Mouse (Mus musculus): ENCODE measurements around the gene Ttc41. TPM values are rescaled to one million over a fixed set of nuclear protein-coding genes. Genes with fewer than 3 reads are reported as not detected.

Ttc41 gene
- polyA plus RNA-seq, 1 experiment, result 1.8 TPM

DNA sequence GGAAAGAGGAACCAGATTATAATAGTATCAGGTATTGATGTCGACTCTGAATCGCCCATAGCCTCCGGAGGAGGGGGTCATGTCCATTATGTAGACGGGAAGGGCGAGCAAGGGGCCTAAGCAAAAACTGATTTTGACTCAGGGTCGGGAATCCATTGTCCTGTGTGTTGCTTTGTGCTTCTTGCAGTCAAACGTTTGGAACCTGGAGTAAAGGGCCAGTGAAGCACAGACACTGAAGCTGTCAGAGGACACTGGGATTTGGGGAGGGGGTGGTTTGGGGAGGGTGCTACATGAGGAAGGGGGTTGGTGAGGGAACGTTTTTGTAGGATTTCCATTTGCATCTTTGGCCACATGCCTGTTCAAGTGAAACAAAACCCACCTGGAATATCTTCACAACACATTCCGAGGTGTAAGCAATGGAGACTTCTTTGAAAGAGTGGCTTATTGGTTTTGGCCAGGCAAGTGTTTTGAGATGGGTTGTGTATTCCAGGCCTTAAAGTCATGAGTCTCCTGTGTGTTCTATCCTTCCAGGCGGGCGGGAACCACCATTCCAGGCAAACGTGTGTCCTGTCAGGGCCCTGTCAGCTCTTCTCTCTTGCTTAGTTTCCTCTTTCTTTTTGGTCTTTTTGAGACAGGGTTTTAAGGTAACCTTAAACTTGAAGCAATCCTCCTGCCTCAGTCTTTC lies 74.3 kb downstream of the Ttc41 start:
- Histone ChIP-seq H3K4me3 (ENCODE audit: insufficient read depth, low read length) (peak overlapping the region; percentile 94), H3K27ac (ENCODE audit: insufficient read depth, low read depth, low read length) (0 out of 2 replicates have a peak overlapping the region, but pooled peaks have one; percentile 15), H3K4me1 (ENCODE audit: control insufficient read depth, insufficient read depth, low read length) (peaks cover 28% of the 10 kb centered on the region)
- TF ChIP-seq CTCF (IDR thresholded peaks at IDR 0.05; ENCODE audit: low read depth, low read length) (no peak), POLR2A (IDR thresholded peaks at IDR 0.05; ENCODE audit: borderline replicate concordance, low read depth, low read length) (no peak)

DNA sequence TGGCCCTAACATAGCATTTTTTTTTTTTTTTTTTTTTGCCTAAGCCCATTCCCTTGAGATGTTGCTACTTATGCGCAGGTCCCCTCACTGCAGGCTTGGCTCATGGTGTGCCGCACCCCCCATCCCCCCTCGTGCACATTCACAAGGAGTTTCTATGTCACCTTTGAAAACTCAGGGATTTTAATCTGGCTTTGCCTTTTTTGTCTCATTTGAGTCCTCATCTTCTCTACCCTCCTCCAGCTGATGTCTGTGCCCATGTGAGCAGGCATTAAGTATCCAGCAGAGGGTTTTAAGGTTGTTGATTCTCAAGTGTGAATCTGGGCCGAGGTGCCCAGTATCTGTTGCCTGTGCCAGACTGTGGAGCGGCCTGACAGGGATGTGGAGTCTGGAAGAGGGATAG lies 76.0 kb downstream of the Ttc41 start:
- Histone ChIP-seq H3K27ac (ENCODE audit: insufficient read depth, low read depth, low read length) (no peak overlapping the region), H3K4me1 (ENCODE audit: control insufficient read depth, insufficient read depth, low read length) (peaks cover 36% of the 10 kb centered on the region), H3K4me3 (ENCODE audit: insufficient read depth, low read length) (no peak overlapping the region)
- no peak for TF ChIP-seq CTCF (IDR thresholded peaks at IDR 0.05; ENCODE audit: low read depth, low read length)
- no peak for TF ChIP-seq POLR2A (IDR thresholded peaks at IDR 0.05; ENCODE audit: borderline replicate concordance, low read depth, low read length)

DNA sequence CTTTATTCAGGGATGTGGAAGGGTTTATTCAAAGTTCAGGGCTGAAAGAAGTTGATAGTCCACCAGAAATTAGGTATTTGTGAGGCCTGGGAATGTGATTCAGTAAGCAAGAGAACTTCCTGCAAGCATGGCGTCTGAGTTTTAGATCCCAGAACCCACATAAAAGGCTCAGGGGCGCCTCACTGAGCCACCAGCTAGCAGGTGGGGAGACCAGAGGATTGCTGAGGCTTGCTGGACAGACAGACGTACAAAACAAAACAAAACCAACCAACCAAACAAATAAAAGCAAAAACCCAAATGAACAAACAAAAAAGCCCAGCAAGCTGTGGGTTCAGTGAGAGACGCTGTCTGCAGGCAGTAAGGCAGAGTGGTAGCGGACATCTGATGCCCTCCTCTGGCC lies 77.0 kb downstream of the Ttc41 start:
- TF ChIP-seq POLR2A (IDR thresholded peaks at IDR 0.05; ENCODE audit: borderline replicate concordance, low read depth, low read length) (no peak), CTCF (IDR thresholded peaks at IDR 0.05; ENCODE audit: low read depth, low read length) (no peak)
- H3K27ac ChIP-seq (ENCODE audit: insufficient read depth, low read depth, low read length), result no peak overlapping the region

DNA sequence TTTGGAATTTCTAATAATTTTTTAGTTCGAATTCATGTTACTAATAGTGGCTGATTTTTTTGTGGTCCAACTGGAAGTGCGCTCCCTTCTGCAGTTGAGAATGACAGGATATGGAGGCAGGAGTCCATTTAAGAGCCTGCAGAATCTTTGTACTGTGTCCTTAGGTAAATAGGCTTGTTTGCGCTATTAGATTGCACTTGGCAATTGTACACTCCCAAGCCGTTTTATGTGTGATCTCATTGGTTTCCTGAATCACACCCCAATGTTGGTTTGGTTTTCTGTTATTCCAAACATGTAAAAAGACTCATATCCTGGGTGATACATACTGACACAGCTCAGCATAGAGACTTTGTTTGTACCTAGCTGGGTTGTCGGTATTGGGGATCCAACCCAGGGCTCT lies 78.0 kb downstream of the Ttc41 start:
- H3K27ac ChIP-seq (ENCODE audit: insufficient read depth, low read depth, low read length), result no peak overlapping the region
- peaks cover 28% of the 10 kb centered on the region for H3K4me1 ChIP-seq (ENCODE audit: control insufficient read depth, insufficient read depth, low read length)
- H3K4me3 ChIP-seq (ENCODE audit: insufficient read depth, low read length), result no peak overlapping the region
- no peak for TF ChIP-seq POLR2A (IDR thresholded peaks at IDR 0.05; ENCODE audit: borderline replicate concordance, low read depth, low read length)
- no peak for TF ChIP-seq CTCF (IDR thresholded peaks at IDR 0.05; ENCODE audit: low read depth, low read length)

More for the DNA sequence above, 77.0 kb downstream of the Ttc41 start:
- Histone ChIP-seq H3K4me3 (ENCODE audit: insufficient read depth, low read length) (no peak overlapping the region), H3K4me1 (ENCODE audit: control insufficient read depth, insufficient read depth, low read length) (peaks cover 33% of the 10 kb centered on the region)

- no peak overlapping the region for H3K27ac ChIP-seq (ENCODE audit: insufficient read depth, low read depth, low read length)
- TF ChIP-seq CTCF (IDR thresholded peaks at IDR 0.05; ENCODE audit: low read depth, low read length), result no peak
- TF ChIP-seq POLR2A (IDR thresholded peaks at IDR 0.05; ENCODE audit: borderline replicate concordance, low read depth, low read length), result no peak
- H3K4me3 ChIP-seq (ENCODE audit: insufficient read depth, low read length), result no peak overlapping the region
- H3K4me1 ChIP-seq (ENCODE audit: control insufficient read depth, insufficient read depth, low read length), result peaks cover 28% of the 10 kb centered on the region
These were observed 78.6 kb downstream of the Ttc41 start for GRCm38 (mm10) chr10:86784126-86784675.

DNA sequence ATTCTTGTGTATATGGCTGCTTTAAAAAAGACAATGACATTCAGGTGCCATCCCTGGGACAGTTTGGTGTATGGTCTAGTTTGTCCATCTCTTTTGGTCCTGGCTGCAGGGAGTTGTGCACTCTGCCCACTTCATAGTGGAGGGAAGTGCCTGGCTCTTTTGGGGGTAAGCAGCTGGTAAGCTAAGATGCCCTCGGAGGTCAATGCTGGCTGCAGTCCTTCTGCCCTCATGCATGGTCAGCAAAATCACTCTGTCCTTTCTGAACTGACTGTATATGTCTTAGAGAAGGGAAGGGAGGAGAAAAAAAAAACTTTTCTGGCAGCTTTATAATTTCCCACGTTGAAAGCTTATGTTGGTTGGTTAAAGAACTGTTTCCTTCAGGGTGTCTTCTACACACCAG lies 79.8 kb downstream of the Ttc41 start:
- H3K27ac ChIP-seq (ENCODE audit: insufficient read depth, low read depth, low read length), result no peak overlapping the region
- H3K4me3 ChIP-seq (ENCODE audit: insufficient read depth, low read length), result no peak overlapping the region
- peaks cover 28% of the 10 kb centered on the region for H3K4me1 ChIP-seq (ENCODE audit: control insufficient read depth, insufficient read depth, low read length)
- TF ChIP-seq POLR2A (IDR thresholded peaks at IDR 0.05; ENCODE audit: borderline replicate concordance, low read depth, low read length), result no peak
- TF ChIP-seq CTCF (IDR thresholded peaks at IDR 0.05; ENCODE audit: low read depth, low read length), result no peak

DNA sequence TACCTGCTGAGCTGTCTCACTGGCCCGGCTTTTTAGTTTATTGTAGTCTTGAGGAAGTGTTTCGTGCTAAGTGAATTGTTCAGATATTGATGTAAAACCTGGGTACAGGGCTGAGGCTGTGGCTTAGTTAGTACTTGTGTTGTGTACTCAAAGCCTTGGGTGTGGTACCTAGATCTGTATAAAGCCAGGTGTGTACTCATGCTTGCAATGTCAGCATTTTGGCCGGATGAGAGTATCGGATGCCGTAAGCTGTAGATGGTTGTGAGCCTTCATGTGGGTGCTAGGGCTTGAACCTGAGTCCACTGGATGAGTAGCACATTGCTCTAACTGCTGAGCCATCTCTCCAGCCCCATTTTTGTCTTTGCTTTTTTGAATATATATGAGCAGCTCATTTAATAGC lies 80.5 kb downstream of the Ttc41 start:
- H3K27ac ChIP-seq (ENCODE audit: insufficient read depth, low read depth, low read length), result no peak overlapping the region
- H3K4me3 ChIP-seq (ENCODE audit: insufficient read depth, low read length), result no peak overlapping the region
- TF ChIP-seq CTCF (IDR thresholded peaks at IDR 0.05; ENCODE audit: low read depth, low read length) (no peak), POLR2A (IDR thresholded peaks at IDR 0.05; ENCODE audit: borderline replicate concordance, low read depth, low read length) (no peak)
- peaks cover 25% of the 10 kb centered on the region for H3K4me1 ChIP-seq (ENCODE audit: control insufficient read depth, insufficient read depth, low read length)

GRCm38 (mm10) chr10:86788193-86788592 lies 82.6 kb downstream of the Ttc41 start:
- Histone ChIP-seq H3K27ac (ENCODE audit: insufficient read depth, low read depth, low read length) (no peak overlapping the region), H3K4me1 (ENCODE audit: control insufficient read depth, insufficient read depth, low read length) (peaks cover 18% of the 10 kb centered on the region), H3K4me3 (ENCODE audit: insufficient read depth, low read length) (no peak overlapping the region)
- no peak for TF ChIP-seq CTCF (IDR thresholded peaks at IDR 0.05; ENCODE audit: low read depth, low read length)
- TF ChIP-seq POLR2A (IDR thresholded peaks at IDR 0.05; ENCODE audit: borderline replicate concordance, low read depth, low read length), result no peak

- TF ChIP-seq POLR2A (IDR thresholded peaks at IDR 0.05; ENCODE audit: borderline replicate concordance, low read depth, low read length) (no peak), CTCF (IDR thresholded peaks at IDR 0.05; ENCODE audit: low read depth, low read length) (no peak)
- Histone ChIP-seq H3K4me3 (ENCODE audit: insufficient read depth, low read length) (no peak overlapping the region), H3K4me1 (ENCODE audit: control insufficient read depth, insufficient read depth, low read length) (peaks cover 22% of the 10 kb centered on the region), H3K27ac (ENCODE audit: insufficient read depth, low read depth, low read length) (no peak overlapping the region)
These were observed 83.6 kb downstream of the Ttc41 start for GRCm38 (mm10) chr10:86789146-86789672.

DNA sequence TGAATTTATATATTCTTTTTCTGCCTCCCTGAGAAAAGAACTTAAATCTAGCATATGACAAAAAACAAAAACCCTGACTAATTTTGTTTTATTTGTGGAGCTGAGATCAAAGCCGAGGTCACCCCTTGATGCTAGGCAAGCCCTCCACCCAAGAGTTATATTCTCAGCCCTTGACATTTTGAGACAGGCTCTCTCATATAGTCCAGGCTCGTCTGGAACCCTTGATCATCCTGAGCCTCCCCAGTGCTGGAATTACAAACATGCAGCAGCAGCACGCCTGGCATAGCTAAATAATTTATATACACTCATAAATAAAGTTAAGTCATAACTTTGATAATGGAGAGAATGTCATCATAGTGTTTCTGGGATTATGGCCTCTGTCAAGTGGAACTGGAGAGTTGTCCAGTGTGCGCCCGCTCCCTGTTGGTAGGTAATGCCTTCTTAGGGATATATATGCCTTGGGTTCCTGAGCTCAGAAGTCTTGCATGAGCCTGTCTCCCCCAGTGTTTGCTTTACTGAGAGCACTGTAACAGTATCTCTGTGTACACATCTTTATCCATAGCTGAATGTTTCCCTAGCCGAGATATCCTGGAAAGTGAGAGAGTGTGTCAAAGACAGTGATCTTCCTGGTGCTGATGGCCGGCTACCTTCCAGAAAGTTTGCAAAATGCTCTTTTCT lies 86.0 kb downstream of the Ttc41 start:
- TF ChIP-seq CTCF (IDR thresholded peaks at IDR 0.05; ENCODE audit: low read depth, low read length) (no peak), POLR2A (IDR thresholded peaks at IDR 0.05; ENCODE audit: borderline replicate concordance, low read depth, low read length) (no peak)
- no peak overlapping the region for H3K27ac ChIP-seq (ENCODE audit: insufficient read depth, low read depth, low read length)
- H3K4me1 ChIP-seq (ENCODE audit: control insufficient read depth, insufficient read depth, low read length), result peaks cover 9% of the 10 kb centered on the region
- no peak overlapping the region for H3K4me3 ChIP-seq (ENCODE audit: insufficient read depth, low read length)

Measured in bone marrow macrophage, adult 2 months (primary cell).